Mouse (Mus musculus): ENCODE results near the gene Naa16.

The Naa16 gene

GRCm38 (mm10) chr14:79275441-79275840 lies 115.1 kb downstream of the Naa16 start:
- no peak for DNase-seq (ENCODE audit: low spot score)

Data from MN1 (cell line).